Mouse (Mus musculus) megakaryocyte, embryonic 14.5 days (primary cell): ENCODE data around the gene Slc26a10.

Experiments used
- FLI1 ChIP-seq: IDR thresholded peaks from 2 replicates; pipeline ENCODE4 v1.6.1; 2012; ENCODE audit warnings: low read length, inconsistent platforms, mixed read lengths
- GATA1 ChIP-seq: IDR thresholded peaks from 3 replicates; pipeline ENCODE4 v1.6.1; 2012; ENCODE audit warnings: mixed read lengths, low read length, inconsistent platforms, borderline replicate concordance

- TF ChIP-seq GATA1 (no peak), FLI1 (no peak)
Observed at GRCm38 (mm10) chr10:127180695-127181047, 226 bp upstream of the Slc26a10 start.
